Mouse (Mus musculus) c-Kit-positive CD71-positive TER-119-positive erythroid progenitor cells, embryonic 14.5 days (primary cell): ENCODE measurements at regions not wholly inside any gene's neighbourhood (a gene's known extent, or its start where the extent isn't known, plus 50 kb on each side); places are given as distances from the start of the nearest gene placed in this dataset.
"Not testable (repeated sequence)": the region's sequence is repeated elsewhere in the genome, so short reads cannot be mapped to it uniquely, and the experiment has no call there.

Experiments used
- DNase-seq: peaks from one replicate; pipeline ENCODE4 v3.0.0-alpha.2; 2013; ENCODE audit warnings: low spot score

GRCm38 (mm10) chr6:41225382-41225781 is 76.7 kb upstream of the Try4 start:
- no peak for DNase-seq

GRCm38 (mm10) chr6:41218415-41218814 is 83.7 kb upstream of the Try4 start:
- DNase-seq, result no peak

- no peak for DNase-seq
These were observed 86.2 kb upstream of the Try4 start for GRCm38 (mm10) chr6:41215857-41216256.

GRCm38 (mm10) chr6:41205864-41206263 is 96.2 kb upstream of the Try4 start:
- DNase-seq, result no peak

- no peak for DNase-seq
These were observed 99.2 kb upstream of the Try4 start for GRCm38 (mm10) chr6:41202882-41203281.

GRCm38 (mm10) chr6:41202302-41202701 is 99.8 kb upstream of the Try4 start:
- no peak for DNase-seq

- DNase-seq, result no peak
These were observed 107.6 kb upstream of the Try4 start for GRCm38 (mm10) chr6:41194464-41194863.

GRCm38 (mm10) chr6:41191734-41192326 is 110.2 kb upstream of the Try4 start:
- DNase-seq, result no peak

- DNase-seq, result no peak
These were observed 113.2 kb upstream of the Try4 start for GRCm38 (mm10) chr6:41188910-41189309.

- DNase-seq, result no peak
These were observed 114.1 kb upstream of the Try4 start for GRCm38 (mm10) chr6:41187966-41188365.

GRCm38 (mm10) chr6:41178896-41179295 is 123.2 kb upstream of the Try4 start:
- DNase-seq, result no peak

- DNase-seq, result no peak
These were observed 124.0 kb upstream of the Try4 start for GRCm38 (mm10) chr6:41178019-41178418.

GRCm38 (mm10) chr6:41177152-41177551 is 124.9 kb upstream of the Try4 start:
- DNase-seq, result peak; percentile 73

GRCm38 (mm10) chr6:41176034-41176433 is 126.0 kb upstream of the Try4 start:
- DNase-seq, result no peak

GRCm38 (mm10) chr6:41163491-41163890 is 128.2 kb upstream of the 2210010C04Rik start:
- DNase-seq, result no peak

GRCm38 (mm10) chr6:41161693-41162092 is 126.4 kb upstream of the 2210010C04Rik start:
- DNase-seq, result no peak

GRCm38 (mm10) chr6:41152101-41152500 is 116.8 kb upstream of the 2210010C04Rik start:
- no peak for DNase-seq

- no peak for DNase-seq
These were observed 116.2 kb upstream of the 2210010C04Rik start for GRCm38 (mm10) chr6:41151542-41151941.

- no peak for DNase-seq
These were observed 105.6 kb upstream of the 2210010C04Rik start for GRCm38 (mm10) chr6:41140916-41141315.

GRCm38 (mm10) chr6:41137401-41137777 is 102.1 kb upstream of the 2210010C04Rik start:
- DNase-seq, result not testable (repeated sequence)

GRCm38 (mm10) chr6:41136717-41137400 is 101.5 kb upstream of the 2210010C04Rik start:
- peak; percentile 74 for DNase-seq

GRCm38 (mm10) chr6:41135160-41135559 is 99.9 kb upstream of the 2210010C04Rik start:
- no peak for DNase-seq

GRCm38 (mm10) chr6:41129906-41130305 is 94.6 kb upstream of the 2210010C04Rik start:
- DNase-seq, result no peak

GRCm38 (mm10) chr6:41127816-41128215 is 92.5 kb upstream of the 2210010C04Rik start:
- no peak for DNase-seq
